Mouse (Mus musculus) gastrocnemius, postnatal 14 days (tissue): ENCODE data around the gene Nr2e3. TPM values are rescaled to one million over a fixed set of nuclear protein-coding genes. Genes with fewer than 3 reads are reported as not detected.

Experiments
- total RNA-seq, 2 experiments: library from RNA; stranded (reverse); gene quantifications; 2 replicates each; pipeline ENCODE4 v1.2.3; 2021

Gene Nr2e3
- total RNA-seq, 2 experiments from 2014 or later, result not detected

Other genes starting within 250 kb of the Nr2e3 start
- 10 to 100 TPM in 1 of 2 experiments, 1 to 10 TPM in 1; 6.0 to 10.3 TPM for gene Senp8, start 209.9 kb downstream of the Nr2e3 start, total RNA-seq
- 10 to 100 TPM in 1 of 2 experiments, 1 to 10 TPM in 1; 9.7 to 14.5 TPM for gene Myo9a, start 209.8 kb downstream of the Nr2e3 start, total RNA-seq